Mouse (Mus musculus) stomach, embryonic 15.5 days (tissue): ENCODE data around the gene 4921504E06Rik. TPM values are rescaled to one million over a fixed set of nuclear protein-coding genes. Genes with fewer than 3 reads are reported as not detected.

Source experiments
- ATAC-seq: fragments of 200-750 bp; cut with Nextera tagmentation; 2 replicates; pipeline ENCODE4 v1.8.0; 2017; ENCODE audit warnings: low read depth, moderate number of reproducible peaks, moderate TSS enrichment; ENCODE audit not compliant: insufficient read depth, low FRiP score
- H3K27ac ChIP-seq: fragments of 300-500 bp; sonication (generic); 2 replicates; pipeline ENCODE4 v1.5.1; 2015; ENCODE audit warnings: mild to moderate bottlenecking, inconsistent platforms
- H3K27me3 ChIP-seq: fragments of 300-500 bp; sonication (generic); replicated peaks from 2 replicates; pipeline ENCODE4 v1.6.1; 2015; ENCODE audit warnings: inconsistent platforms
- H3K36me3 ChIP-seq: fragments of 300-500 bp; sonication (generic); 2 replicates; pipeline ENCODE4 v1.6.1; 2015; ENCODE audit warnings: inconsistent platforms
- H3K4me1 ChIP-seq: fragments of 300-500 bp; sonication (generic); 2 replicates; pipeline ENCODE4 v1.6.1; 2015; ENCODE audit warnings: inconsistent platforms
- H3K4me2 ChIP-seq: fragments of 300-500 bp; sonication (generic); 2 replicates; pipeline ENCODE4 v1.6.1; 2015; ENCODE audit warnings: mild to moderate bottlenecking, inconsistent platforms
- H3K4me3 ChIP-seq: fragments of 300-500 bp; sonication (generic); replicated peaks from 2 replicates; pipeline ENCODE4 v1.5.1; 2015; ENCODE audit warnings: inconsistent platforms
- H3K9ac ChIP-seq: fragments of 300-500 bp; sonication (generic); 2 replicates; pipeline ENCODE4 v1.6.1; 2015; ENCODE audit warnings: inconsistent platforms
- H3K9me3 ChIP-seq: fragments of 300-500 bp; sonication (generic); 2 replicates; pipeline ENCODE4 v1.6.1; 2016; ENCODE audit warnings: inconsistent platforms
- WGBS: fragments of 180-500 bp; shearing (Covaris S2); methylation state at CpG from one replicate; pipeline ENCODE4 v1.1.7; 2015; 5-methylcytosine and 5-hydroxymethylcytosine counted together
- polyA plus RNA-seq: library from polyadenylated mRNA; unstranded; fragments of >200 nt; fragmentation: Nextera tagmentation; extraction: Ambion mirVana; gene quantifications from 2 replicates; pipeline ENCODE4 v1.2.1, GENCODE M21; 2015

The 4921504E06Rik gene
- polyA plus RNA-seq, 1 experiment from 2014 or later: not detected

GRCm38 (mm10) chr2:19461940-19462339 is 91.8 kb downstream of the 4921504E06Rik start:
- H3K4me3 ChIP-seq: no peak overlapping the region
- H3K4me1 ChIP-seq: no peaks in the 10 kb centered on the region
- no peak overlapping the region for H3K9ac ChIP-seq
- no peaks in the 10 kb centered on the region for H3K9me3 ChIP-seq
- no peaks in the 10 kb centered on the region for H3K36me3 ChIP-seq
- no peak overlapping the region for H3K27ac ChIP-seq
- WGBS: 43% methylated on average over 2 of the region's 2 CpGs
- ATAC-seq: no peak
- peaks cover 6% of the 10 kb centered on the region for H3K27me3 ChIP-seq
- no peak overlapping the region for H3K4me2 ChIP-seq

GRCm38 (mm10) chr2:19458785-19459184 is 94.9 kb downstream of the 4921504E06Rik start:
- H3K4me1 ChIP-seq: no peaks in the 10 kb centered on the region
- H3K9me3 ChIP-seq: no peaks in the 10 kb centered on the region
- ATAC-seq: no peak
- H3K27ac ChIP-seq: no peak overlapping the region
- WGBS: 60% methylated on average over 2 of the region's 2 CpGs
- H3K4me3 ChIP-seq: no peak overlapping the region
- H3K9ac ChIP-seq: no peak overlapping the region
- H3K27me3 ChIP-seq: peaks cover 35% of the 10 kb centered on the region
- no peak overlapping the region for H3K4me2 ChIP-seq
- H3K36me3 ChIP-seq: no peaks in the 10 kb centered on the region

DNA sequence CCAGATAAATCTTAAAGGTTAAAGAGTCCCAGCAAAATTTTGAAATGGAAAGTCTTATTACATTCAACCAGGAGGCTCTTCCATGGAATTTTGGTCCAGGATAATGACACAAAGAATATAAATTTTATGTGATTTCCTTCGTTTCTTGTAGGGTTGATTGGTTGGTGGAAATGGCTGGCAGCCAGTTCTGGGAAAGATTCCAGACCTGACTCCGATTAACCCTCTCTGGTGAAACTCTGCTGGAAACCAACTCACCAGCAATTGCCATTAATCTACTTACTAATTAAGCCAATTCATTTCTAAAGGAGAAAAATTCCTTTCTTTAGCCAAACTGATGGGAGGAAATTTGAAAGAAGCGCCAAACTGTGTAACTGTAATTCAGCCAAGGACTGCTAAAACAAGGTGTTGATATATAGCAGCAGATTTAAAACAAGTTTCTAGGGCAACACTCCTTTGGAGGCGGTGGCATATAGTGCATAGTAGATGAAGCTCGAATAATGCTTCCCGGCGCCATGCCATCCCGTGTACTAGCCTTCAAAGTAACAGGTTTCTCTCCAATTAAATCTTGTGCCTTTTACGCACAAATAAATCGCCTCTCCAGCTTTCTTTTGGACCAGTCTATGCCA is 97.7 kb downstream of the 4921504E06Rik start:
- H3K36me3 ChIP-seq: no peaks in the 10 kb centered on the region
- no peak overlapping the region for H3K4me2 ChIP-seq
- 16% methylated on average over 10 of the region's 10 CpGs for WGBS
- H3K27ac ChIP-seq: no peak overlapping the region
- peaks cover 3% of the 10 kb centered on the region; the same call in 1 of the 2 replicates for H3K4me1 ChIP-seq
- no peak for ATAC-seq
- H3K4me3 ChIP-seq: no peak overlapping the region
- no peak overlapping the region for H3K9ac ChIP-seq
- peaks cover 63% of the 10 kb centered on the region for H3K27me3 ChIP-seq
- H3K9me3 ChIP-seq: no peaks in the 10 kb centered on the region

DNA sequence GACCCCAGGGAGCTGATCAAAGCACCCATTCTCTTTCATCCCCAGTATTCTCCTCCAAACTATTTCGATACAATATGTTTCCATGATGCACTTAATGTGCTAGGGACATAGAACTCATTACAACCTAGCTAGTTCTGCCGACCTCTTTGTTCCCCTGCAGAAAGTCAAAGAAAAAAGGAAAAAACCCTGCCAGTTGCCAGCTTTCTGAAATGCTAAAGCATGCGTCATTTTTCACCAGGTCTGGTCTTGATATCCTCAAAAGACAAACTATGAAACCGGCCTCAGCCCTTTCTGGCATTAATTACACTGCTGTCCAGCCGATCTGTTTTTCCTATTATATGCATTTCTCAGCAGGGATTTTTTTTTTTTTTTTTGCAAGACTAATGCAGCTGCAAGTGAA is 98.5 kb downstream of the 4921504E06Rik start:
- 8% methylated on average over 5 of the region's 5 CpGs for WGBS
- H3K27me3 ChIP-seq: peaks cover 70% of the 10 kb centered on the region
- H3K9me3 ChIP-seq: no peaks in the 10 kb centered on the region
- no peak overlapping the region for H3K9ac ChIP-seq
- H3K4me3 ChIP-seq: no peak overlapping the region
- H3K36me3 ChIP-seq: no peaks in the 10 kb centered on the region
- peaks cover 3% of the 10 kb centered on the region; the same call in 1 of the 2 replicates for H3K4me1 ChIP-seq
- no peak overlapping the region for H3K4me2 ChIP-seq
- ATAC-seq: no peak
- H3K27ac ChIP-seq: peak overlapping the region; percentile 31; the same call in 1 of the 2 replicates

DNA sequence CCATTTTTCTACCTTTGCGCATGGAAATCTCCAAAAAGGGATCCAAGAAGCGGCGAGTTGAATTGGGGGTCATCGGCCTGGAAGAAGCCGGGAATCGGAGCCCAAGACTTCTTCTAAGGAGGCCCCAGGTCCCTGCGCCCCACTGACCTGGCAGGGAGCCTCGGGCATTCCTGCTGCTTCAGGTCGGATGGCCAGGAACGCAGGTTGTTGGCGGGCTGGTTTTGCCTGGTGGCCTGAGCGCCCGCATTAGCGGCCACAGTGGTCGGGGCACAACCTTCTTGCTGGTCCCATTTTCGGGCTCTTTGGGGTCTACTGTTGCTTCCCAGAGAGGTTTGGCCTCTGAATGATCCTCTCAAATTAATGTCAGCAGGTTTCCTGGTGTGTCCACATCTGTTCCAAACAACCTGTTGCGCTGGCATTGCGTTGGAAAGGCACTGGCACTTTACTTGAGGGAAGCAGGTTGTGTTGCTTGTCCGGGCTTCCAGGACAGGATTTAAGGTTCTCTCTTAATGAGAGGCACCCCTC is 101.1 kb downstream of the 4921504E06Rik start:
- Histone ChIP-seq H3K9me3 (no peaks in the 10 kb centered on the region), H3K27ac (0 out of 2 replicates have a peak overlapping the region, but pooled peaks have one; percentile 21), H3K4me1 (peaks cover 6% of the 10 kb centered on the region), H3K9ac (no peak overlapping the region), H3K27me3 (peaks cover 94% of the 10 kb centered on the region), H3K36me3 (no peaks in the 10 kb centered on the region), H3K4me2 (no peak overlapping the region), H3K4me3 (peak overlapping the region; percentile 23)
- ATAC-seq: no peak
- WGBS: 3% methylated on average over 19 of the region's 19 CpGs

GRCm38 (mm10) chr2:19449308-19449707 is 104.4 kb downstream of the 4921504E06Rik start:
- H3K27me3 ChIP-seq: peaks cover 96% of the 10 kb centered on the region
- WGBS: 35% methylated on average over 4 of the region's 4 CpGs
- no peak overlapping the region for H3K4me2 ChIP-seq
- no peak overlapping the region for H3K27ac ChIP-seq
- no peaks in the 10 kb centered on the region for H3K9me3 ChIP-seq
- H3K4me1 ChIP-seq: peaks cover 20% of the 10 kb centered on the region
- H3K36me3 ChIP-seq: no peaks in the 10 kb centered on the region
- no peak for ATAC-seq
- H3K9ac ChIP-seq: no peak overlapping the region
- no peak overlapping the region for H3K4me3 ChIP-seq

DNA sequence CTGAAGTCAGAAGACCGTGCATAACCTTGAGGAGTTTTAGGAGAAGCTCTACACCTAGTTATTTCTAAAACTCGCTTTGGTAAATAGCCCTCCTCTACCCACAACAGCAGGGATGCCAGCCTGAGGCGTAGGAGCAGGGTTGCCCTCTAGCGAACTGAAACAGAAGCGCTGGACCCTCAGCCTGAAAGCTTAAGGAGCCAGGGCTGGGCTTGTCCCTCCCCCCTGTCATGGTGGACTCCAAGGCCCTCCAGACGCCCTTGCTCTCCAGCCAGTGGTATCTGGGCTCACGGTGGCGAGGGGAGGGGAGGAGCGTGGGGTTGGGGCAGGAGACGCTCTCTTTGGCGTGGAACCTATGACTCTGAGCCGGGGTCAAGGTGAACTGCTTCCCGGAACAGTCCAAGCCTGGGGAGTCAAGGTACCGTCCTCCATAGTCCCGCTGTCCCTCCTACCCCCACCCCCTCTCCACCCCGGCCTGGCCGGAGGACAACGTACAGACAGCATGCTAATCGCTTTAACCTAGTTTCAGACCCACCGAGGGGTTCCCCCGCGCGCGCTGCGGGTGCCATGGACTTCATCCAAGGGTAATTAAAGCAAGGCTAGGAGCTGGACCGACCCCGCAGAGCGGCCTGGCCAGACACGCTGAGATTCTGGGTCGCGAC is 105.5 kb downstream of the 4921504E06Rik start:
- 3% methylated on average over 29 of the region's 31 CpGs for WGBS
- peaks cover 20% of the 10 kb centered on the region for H3K4me1 ChIP-seq

GRCm38 (mm10) chr2:19446746-19447145 is 107.0 kb downstream of the 4921504E06Rik start:
- H3K4me3 ChIP-seq: peak overlapping the region; percentile 36

More for the DNA sequence above, 105.5 kb downstream of the 4921504E06Rik start:
- H3K9ac ChIP-seq: no peak overlapping the region
- H3K36me3 ChIP-seq: no peaks in the 10 kb centered on the region
- no peak overlapping the region for H3K27ac ChIP-seq
- peak; percentile 45; the same call in 1 of the 2 replicates for ATAC-seq
- 0 out of 2 replicates have a peak overlapping the region, but pooled peaks have one; percentile 3 for H3K4me3 ChIP-seq
- no peaks in the 10 kb centered on the region for H3K9me3 ChIP-seq
- H3K4me2 ChIP-seq: peak overlapping the region; percentile 38
- H3K27me3 ChIP-seq: peaks cover 93% of the 10 kb centered on the region

DNA sequence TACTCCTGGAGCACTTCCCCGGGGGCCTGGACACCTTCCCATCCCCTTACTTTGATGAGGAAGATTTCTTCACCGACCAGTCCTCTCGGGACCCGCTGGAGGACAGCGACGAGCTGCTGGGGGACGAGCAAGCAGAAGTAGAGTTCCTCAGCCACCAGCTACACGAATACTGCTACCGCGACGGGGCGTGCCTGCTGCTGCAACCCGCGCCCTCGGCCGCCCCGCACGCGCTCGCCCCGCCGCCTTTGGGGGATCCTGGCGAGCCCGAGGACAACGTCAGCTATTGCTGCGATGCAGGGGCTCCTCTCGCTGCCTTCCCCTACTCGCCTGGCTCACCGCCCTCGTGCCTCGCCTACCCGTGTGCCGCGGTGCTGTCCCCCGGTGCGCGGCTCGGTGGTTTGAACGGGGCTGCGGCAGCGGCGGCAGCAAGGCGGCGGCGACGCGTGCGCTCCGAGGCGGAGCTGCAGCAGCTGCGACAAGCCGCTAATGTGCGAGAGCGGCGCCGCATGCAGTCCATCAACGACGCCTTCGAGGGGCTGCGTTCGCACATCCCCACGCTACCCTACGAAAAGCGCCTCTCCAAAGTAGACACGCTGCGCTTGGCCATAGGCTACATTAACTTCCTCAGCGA is 107.7 kb downstream of the 4921504E06Rik start:
- peaks cover 18% of the 10 kb centered on the region; the same call in 1 of the 2 replicates for H3K4me1 ChIP-seq
- peak overlapping the region; percentile 36 for H3K4me3 ChIP-seq
- no peaks in the 10 kb centered on the region for H3K36me3 ChIP-seq
- H3K27me3 ChIP-seq: peaks cover 91% of the 10 kb centered on the region
- no peak for ATAC-seq
- H3K9ac ChIP-seq: no peak overlapping the region
- H3K27ac ChIP-seq: peak overlapping the region; percentile 40; the same call in 1 of the 2 replicates
- no peaks in the 10 kb centered on the region for H3K9me3 ChIP-seq
- under 1% methylated on average over 67 of the region's 67 CpGs for WGBS
- peak overlapping the region; percentile 51 for H3K4me2 ChIP-seq

More at GRCm38 (mm10) chr2:19446746-19447145, 107.0 kb downstream of the 4921504E06Rik start:
- ATAC-seq: no peak
- Histone ChIP-seq H3K4me1 (peaks cover 18% of the 10 kb centered on the region; the same call in 1 of the 2 replicates), H3K4me2 (no peak overlapping the region), H3K27me3 (peaks cover 91% of the 10 kb centered on the region), H3K9ac (no peak overlapping the region), H3K27ac (0 out of 2 replicates have a peak overlapping the region, but pooled peaks have one; percentile 40), H3K36me3 (no peaks in the 10 kb centered on the region), H3K9me3 (no peaks in the 10 kb centered on the region)
- whole genome bisulfite sequencing: 9% methylated on average over 7 of the region's 7 CpGs

DNA sequence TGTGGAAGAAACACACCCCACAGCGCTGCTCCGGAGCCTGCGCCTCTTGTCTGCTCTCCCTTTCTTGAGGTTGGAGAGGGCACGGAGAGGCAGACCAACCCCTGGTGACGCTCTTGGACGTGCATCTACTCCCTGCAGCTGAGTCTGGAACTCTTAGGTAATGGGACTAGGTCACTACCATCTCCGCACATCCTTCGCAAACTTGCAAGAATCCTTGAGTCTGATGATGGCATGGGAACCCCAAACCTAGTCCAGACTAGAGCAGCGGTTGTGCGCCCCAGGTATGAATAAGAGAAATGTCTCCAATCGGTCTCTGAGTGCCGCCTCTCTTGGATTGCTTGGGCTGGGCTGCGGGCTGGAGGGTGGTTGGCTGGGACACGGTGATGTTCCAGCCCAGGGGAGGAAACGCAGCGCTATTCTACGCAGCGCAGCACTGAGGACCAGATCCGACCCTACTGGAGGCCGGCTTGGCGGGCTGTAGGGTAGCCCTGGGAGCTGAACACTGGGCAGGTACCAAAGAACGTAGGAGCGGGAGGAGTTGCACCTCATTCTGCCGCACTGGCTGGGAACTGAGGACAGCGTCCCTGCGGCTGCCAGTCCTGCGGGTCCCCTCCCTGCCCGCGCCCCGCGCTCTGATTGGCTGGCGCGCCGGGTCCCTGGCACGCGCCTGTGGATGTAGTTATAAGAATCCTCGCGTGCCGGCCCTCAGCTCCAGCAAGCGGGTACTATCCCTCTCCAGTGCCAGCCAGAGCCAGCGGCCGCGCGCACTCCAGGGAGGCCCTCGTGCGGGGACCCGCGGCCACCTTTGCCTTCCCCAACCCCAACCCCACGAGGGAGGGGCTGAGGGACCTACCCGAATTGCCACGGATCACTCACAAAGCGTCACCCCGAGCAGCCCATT is 108.5 kb downstream of the 4921504E06Rik start, which contains the start of gene Ptf1a:
Gene Ptf1a, plus strand, starts transcription at position 733 of the 901 bp plus-strand sequence.
- under 1% methylated on average over 53 of the region's 53 CpGs for WGBS
- ATAC-seq: peak; percentile 80
- no peaks in the 10 kb centered on the region for H3K9me3 ChIP-seq
- H3K4me3 ChIP-seq: peak within 1 kb of the TSS; percentile 36
- no peaks in the 10 kb centered on the region for H3K36me3 ChIP-seq
- no peak within 1 kb of the TSS for H3K9ac ChIP-seq
- peaks cover 18% of the 10 kb centered on the region; the same call in 1 of the 2 replicates for H3K4me1 ChIP-seq
- H3K4me2 ChIP-seq: peak within 1 kb of the TSS; percentile 51
- peak within 1 kb of the TSS; percentile 40; the same call in 1 of the 2 replicates for H3K27ac ChIP-seq
- H3K27me3 ChIP-seq: peaks cover 86% of the 10 kb centered on the region

DNA sequence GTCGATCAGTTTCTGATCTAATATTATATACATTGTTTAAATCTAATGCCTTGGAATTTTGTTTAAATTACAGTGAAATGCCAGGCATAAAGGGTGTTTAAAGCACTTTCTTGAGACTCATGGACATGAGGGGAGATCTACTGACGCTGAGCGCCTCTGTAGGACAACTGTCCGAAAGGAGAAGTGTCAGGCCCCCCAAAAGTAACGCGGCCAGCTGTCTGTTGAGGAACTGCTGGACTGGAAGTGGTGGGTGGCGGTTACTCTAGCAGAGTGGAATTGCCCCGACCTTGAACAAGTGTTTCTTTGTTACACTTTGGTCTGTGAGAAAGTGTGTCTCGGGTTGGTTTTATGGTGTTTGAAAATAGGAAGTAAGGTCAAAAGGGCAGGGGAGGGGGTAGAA is 109.4 kb downstream of the 4921504E06Rik start:
- Histone ChIP-seq H3K9me3 (no peaks in the 10 kb centered on the region), H3K4me3 (no peak overlapping the region), H3K27ac (no peak overlapping the region), H3K36me3 (no peaks in the 10 kb centered on the region), H3K4me2 (no peak overlapping the region), H3K27me3 (peaks cover 78% of the 10 kb centered on the region), H3K4me1 (peaks cover 18% of the 10 kb centered on the region; the same call in 1 of the 2 replicates), H3K9ac (no peak overlapping the region)
- WGBS: 5% methylated on average over 9 of the region's 9 CpGs
- ATAC-seq: no peak
